Mouse (Mus musculus) lung, postnatal 0 days (tissue): ENCODE results near the gene Clec12b. TPM values are rescaled to one million over a fixed set of nuclear protein-coding genes. Genes with fewer than 3 reads are reported as not detected.

ENCODE experiments used
- ATAC-seq: fragments of 200-750 bp; cut with Nextera tagmentation; 2 replicates; pipeline ENCODE4 v1.8.0; 2017; ENCODE audit warnings: moderate library complexity
- DNase-seq: peaks from one replicate; pipeline ENCODE4 v3.0.0-alpha.2; 2016; ENCODE audit warnings: low spot score
- H3K27ac ChIP-seq: fragments of 300-500 bp; sonication (generic); 2 replicates; pipeline ENCODE4 v1.5.1; 2014; ENCODE audit warnings: antibody characterized with exemption, mild to moderate bottlenecking, low read length, mixed read lengths
- H3K27me3 ChIP-seq: fragments of 300-500 bp; sonication (generic); replicated peaks from 2 replicates; pipeline ENCODE4 v1.6.1; 2014; ENCODE audit warnings: low read length, mixed read lengths; ENCODE audit not compliant: insufficient read depth
- H3K36me3 ChIP-seq: fragments of 300-500 bp; sonication (generic); 2 replicates; pipeline ENCODE4 v1.6.1; 2014; ENCODE audit warnings: low read length, mixed read lengths; ENCODE audit not compliant: insufficient read depth
- H3K4me1 ChIP-seq: fragments of 300-500 bp; sonication (generic); 2 replicates; pipeline ENCODE4 v1.6.1; 2014; ENCODE audit warnings: antibody characterized with exemption, low read depth, low read length, mixed read lengths; ENCODE audit not compliant: insufficient read depth
- H3K4me2 ChIP-seq: fragments of 300-500 bp; sonication (generic); replicated peaks from 2 replicates; pipeline ENCODE4 v1.6.1; 2014; ENCODE audit warnings: low read depth, mild to moderate bottlenecking, low read length, moderate library complexity, mixed read lengths
- H3K4me3 ChIP-seq: fragments of 300-500 bp; sonication (generic); 2 replicates; pipeline ENCODE4 v1.5.1; 2014; ENCODE audit warnings: low read depth, low read length
- H3K9ac ChIP-seq: fragments of 300-500 bp; sonication (generic); replicated peaks from 2 replicates; pipeline ENCODE4 v1.6.1; 2014; ENCODE audit warnings: low read depth, mild to moderate bottlenecking
- H3K9me3 ChIP-seq: fragments of 300-500 bp; sonication (generic); 2 replicates; pipeline ENCODE4 v1.6.1; 2016; ENCODE audit warnings: low read length, mixed read lengths
- CTCF ChIP-seq: IDR thresholded peaks from 2 replicates; pipeline ENCODE4 v1.5.1; 2016; ENCODE audit warnings: antibody characterized with exemption, mild to moderate bottlenecking
- EP300 ChIP-seq: IDR thresholded peaks from 2 replicates; pipeline ENCODE4 v1.6.1; 2016; ENCODE audit warnings: antibody characterized with exemption, mild to moderate bottlenecking, control low read depth
- WGBS: fragments of 180-500 bp; shearing (Covaris S2); extraction: QIAGEN DNeasy Blood & Tissue Kit; methylation state at CpG from one replicate; pipeline ENCODE4 v1.1.7; 2014; 5-methylcytosine and 5-hydroxymethylcytosine counted together
- polyA plus RNA-seq: library from polyadenylated mRNA; unstranded; fragments of >200 nt; fragmentation: Nextera tagmentation; extraction: Ambion mirVana; gene quantifications from 2 replicates; pipeline ENCODE4 v1.2.1, GENCODE M21; 2015

Clec12b gene
- polyA plus RNA-seq, 1 experiment from 2014 or later = 1.2 TPM

GRCm38 (mm10) chr6:129365959-129366359, 19.7 kb downstream of the Clec12b start:
- Histone ChIP-seq H3K9me3 (no peaks in the 10 kb centered on the region), H3K9ac (no peak overlapping the region), H3K4me2 (no peak overlapping the region), H3K27ac (no peak overlapping the region), H3K36me3 (no peaks in the 10 kb centered on the region), H3K27me3 (no peaks in the 10 kb centered on the region), H3K4me1 (no peaks in the 10 kb centered on the region), H3K4me3 (no peak overlapping the region)
- WGBS = 11% methylated on average over 6 of the region's 6 CpGs
- DNase-seq = peak; percentile 86
- TF ChIP-seq CTCF (peak; percentile 89), EP300 (no peak)
- ATAC-seq = no peak; the same call in 1 of the 2 replicates

GRCm38 (mm10) chr6:129363942-129364341, 21.7 kb downstream of the Clec12b start:
- Histone ChIP-seq H3K9me3 (no peaks in the 10 kb centered on the region), H3K27me3 (no peaks in the 10 kb centered on the region), H3K27ac (no peak overlapping the region), H3K36me3 (no peaks in the 10 kb centered on the region), H3K9ac (no peak overlapping the region), H3K4me2 (no peak overlapping the region), H3K4me1 (no peaks in the 10 kb centered on the region), H3K4me3 (no peak overlapping the region)
- DNase-seq = no peak
- 30% methylated on average over 1 of the region's 1 CpGs for WGBS
- no peak for ATAC-seq
- TF ChIP-seq EP300 = no peak
- TF ChIP-seq CTCF = no peak

- Histone ChIP-seq H3K9me3 (no peaks in the 10 kb centered on the region), H3K27ac (no peak overlapping the region), H3K4me2 (no peak overlapping the region), H3K27me3 (no peaks in the 10 kb centered on the region), H3K4me1 (no peaks in the 10 kb centered on the region), H3K4me3 (no peak overlapping the region), H3K36me3 (no peaks in the 10 kb centered on the region), H3K9ac (no peak overlapping the region)
- 88% methylated on average over 2 of the region's 2 CpGs for whole genome bisulfite sequencing
- DNase-seq = no peak
- ATAC-seq = no peak
- TF ChIP-seq CTCF = no peak
- TF ChIP-seq EP300 = no peak
These were observed 26.2 kb downstream of the Clec12b start for GRCm38 (mm10) chr6:129359515-129359914.

DNA sequence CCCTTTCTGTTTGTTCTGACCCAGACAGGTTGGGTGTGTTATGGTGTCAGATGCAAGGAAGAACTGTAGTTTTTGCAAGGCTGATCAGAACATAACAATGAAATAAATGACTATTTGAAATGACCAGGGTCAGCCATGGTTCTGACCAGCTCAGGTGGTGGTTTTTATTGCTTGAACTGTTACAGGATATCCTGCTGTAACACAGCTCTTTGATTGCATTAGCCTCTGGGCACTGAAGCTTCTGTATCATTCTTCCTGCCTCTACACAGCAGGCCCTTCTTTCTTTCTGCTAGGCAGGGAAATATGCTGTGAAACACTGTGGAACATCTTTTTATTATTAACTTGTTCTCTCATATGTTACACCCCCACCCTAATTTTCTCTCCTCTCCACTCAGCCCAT, 29.2 kb downstream of the Clec12b start:
- no peak for ATAC-seq
- no peak overlapping the region for H3K4me3 ChIP-seq
- H3K36me3 ChIP-seq = no peaks in the 10 kb centered on the region
- H3K9ac ChIP-seq = no peak overlapping the region
- no peak for TF ChIP-seq CTCF
- no peak for DNase-seq
- H3K4me2 ChIP-seq = no peak overlapping the region
- no peaks in the 10 kb centered on the region for H3K4me1 ChIP-seq
- no peaks in the 10 kb centered on the region for H3K9me3 ChIP-seq
- no peaks in the 10 kb centered on the region for H3K27me3 ChIP-seq
- no peak overlapping the region for H3K27ac ChIP-seq

DNA sequence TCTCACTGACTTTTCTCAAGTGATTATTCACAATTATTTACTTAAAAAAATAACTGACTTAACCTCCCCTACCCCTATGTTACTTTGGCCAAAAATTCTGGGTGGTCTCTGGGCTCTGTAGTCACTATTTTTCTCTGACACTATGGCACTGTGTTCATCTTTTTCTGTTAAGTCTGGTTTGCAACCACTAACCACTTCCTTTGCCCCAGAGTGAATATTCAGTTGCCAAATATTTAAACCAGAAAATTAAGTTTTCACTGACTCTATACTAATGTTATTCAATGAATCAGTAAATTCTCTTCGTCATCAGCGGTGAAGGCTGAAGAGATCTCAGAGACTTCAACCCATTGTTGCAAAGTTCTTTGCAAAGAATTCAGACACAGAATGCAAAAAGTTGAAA, 29.9 kb downstream of the Clec12b start:
- 93% methylated on average over 2 of the region's 2 CpGs for WGBS
- Histone ChIP-seq H3K36me3 (no peaks in the 10 kb centered on the region), H3K4me1 (no peaks in the 10 kb centered on the region), H3K4me2 (no peak overlapping the region), H3K27ac (no peak overlapping the region), H3K4me3 (no peak overlapping the region), H3K9me3 (no peaks in the 10 kb centered on the region), H3K9ac (no peak overlapping the region), H3K27me3 (no peaks in the 10 kb centered on the region)
- DNase-seq (no peak), ATAC-seq (no peak)
- TF ChIP-seq EP300 = no peak
- TF ChIP-seq CTCF = no peak

DNA sequence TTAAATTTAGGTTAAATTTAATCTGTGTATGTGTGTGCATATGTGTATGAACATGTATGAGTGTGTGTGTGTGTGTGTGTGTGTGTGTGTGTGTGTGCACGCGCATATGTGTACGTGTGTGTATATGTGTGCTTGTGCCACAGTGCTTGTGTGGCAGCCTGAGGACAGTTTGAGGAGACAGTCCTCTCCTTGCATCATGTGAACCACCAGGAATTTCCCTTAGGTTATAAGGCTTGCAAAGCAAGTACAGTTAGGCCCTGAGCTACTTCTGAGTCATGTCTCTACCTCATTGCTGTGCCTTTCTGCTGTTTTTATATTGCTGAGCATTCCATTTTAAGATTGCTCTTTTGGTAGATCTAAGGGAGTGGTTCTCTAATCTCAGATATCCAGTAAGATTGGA, 34.6 kb downstream of the Clec12b start:
- TF ChIP-seq EP300 (no peak), CTCF (no peak)
- H3K4me3 ChIP-seq = no peak overlapping the region
- H3K4me1 ChIP-seq = no peaks in the 10 kb centered on the region
- H3K27ac ChIP-seq = no peak overlapping the region
- no peaks in the 10 kb centered on the region for H3K27me3 ChIP-seq
- WGBS = 89% methylated on average over 3 of the region's 3 CpGs
- no peaks in the 10 kb centered on the region for H3K36me3 ChIP-seq
- ATAC-seq (no peak), DNase-seq (no peak)
- H3K9me3 ChIP-seq = no peaks in the 10 kb centered on the region
- no peak overlapping the region for H3K9ac ChIP-seq
- H3K4me2 ChIP-seq = no peak overlapping the region
